Mouse (Mus musculus) CH12.LX (cell line): ENCODE measurements at regions not wholly inside any gene's neighbourhood (a gene's known extent, or its start where the extent isn't known, plus 50 kb on each side); places are given as distances from the start of the nearest gene placed in this dataset.

Experiments used
- DNase-seq: peaks from one replicate; pipeline ENCODE4 v3.0.0-alpha.2; 2013; ENCODE audit errors: extremely low read depth
- H3K27ac ChIP-seq: 2 replicates; pipeline ENCODE4 v1.5.1; 2012; ENCODE audit warnings: low read depth, mild to moderate bottlenecking, control low read depth, moderate library complexity; ENCODE audit not compliant: insufficient read depth
- H3K27me3 ChIP-seq: replicated peaks from 2 replicates; pipeline ENCODE3; 2012; ENCODE audit warnings: inconsistent platforms
- H3K36me3 ChIP-seq, 2 experiments: replicated peaks in 1 of 2; 2 replicates each; pipeline versions ENCODE3 to v1.6.1; 2012; ENCODE audit warnings: inconsistent platforms in 1 of 2, low read length in 1 of 2, mild to moderate bottlenecking in 1 of 2, mixed read lengths in 1 of 2, moderate library complexity in 1 of 2; ENCODE audit not compliant: control insufficient read depth in 1 of 2, insufficient read depth in 1 of 2
- H3K4me1 ChIP-seq, 2 experiments: 2 replicates each; pipeline ENCODE4 v1.6.1; 2012; ENCODE audit warnings: inconsistent platforms in 1 of 2, moderate library complexity in 1 of 2; ENCODE audit not compliant: insufficient read depth in 2 of 2, control insufficient read depth in 1 of 2
- H3K4me2 ChIP-seq: 2 replicates; pipeline ENCODE4 v1.6.1; 2012; ENCODE audit warnings: low read depth, mild to moderate bottlenecking, control low read depth; ENCODE audit not compliant: poor library complexity, insufficient read depth, severe bottlenecking
- H3K4me3 ChIP-seq, 3 experiments: fragments of 150-350 bp in 1 of 3; sonication (generic) in 1 of 3; replicated peaks in 1 of 3; 2 replicates each; pipeline versions ENCODE3 to v1.5.1; 2011 to 2012; ENCODE audit warnings: low read depth in 2 of 3, low read length in 2 of 3, mild to moderate bottlenecking in 2 of 3, moderate library complexity in 2 of 3, control low read depth in 1 of 3, improper control_type of control experiment in 1 of 3, inconsistent platforms in 1 of 3, mixed read lengths in 1 of 3; ENCODE audit not compliant: poor library complexity in 1 of 3
- H3K79me2 ChIP-seq: replicated peaks from 2 replicates; pipeline ENCODE4 v1.6.1; 2012; ENCODE audit warnings: mild to moderate bottlenecking, moderate library complexity; ENCODE audit not compliant: control insufficient read depth, poor library complexity, insufficient read depth, severe bottlenecking; ENCODE audit errors: extremely low read depth
- H3K9ac ChIP-seq: 2 replicates; pipeline ENCODE4 v1.6.1; 2012; ENCODE audit warnings: low read depth, mild to moderate bottlenecking, control low read depth, moderate library complexity; ENCODE audit not compliant: insufficient read depth
- H3K9me3 ChIP-seq: replicated peaks from 2 replicates; pipeline ENCODE3; 2012; ENCODE audit warnings: low read length, inconsistent platforms, mixed read lengths
- CHD1 ChIP-seq: IDR thresholded peaks from 2 replicates; pipeline ENCODE4 v1.6.1; 2012; ENCODE audit warnings: low read depth, low read length, improper control_type of control experiment, inconsistent platforms
- CHD2 ChIP-seq: IDR thresholded peaks from 2 replicates; pipeline ENCODE4 v1.6.1; 2011; ENCODE audit warnings: low read length, improper control_type of control experiment
- E2F4 ChIP-seq: IDR thresholded peaks from 2 replicates; pipeline ENCODE4 v1.6.1; 2011; ENCODE audit warnings: low read depth, low read length, improper control_type of control experiment; ENCODE audit not compliant: insufficient replicate concordance
- ELF1 ChIP-seq: IDR thresholded peaks from 2 replicates; pipeline ENCODE4 v1.6.1; 2014; ENCODE audit warnings: low read depth, mild to moderate bottlenecking, inconsistent platforms, low read length, improper control_type of control experiment
- ETS1 ChIP-seq: conservative IDR thresholded peaks from 2 replicates; pipeline ENCODE4 v1.6.1; 2012; ENCODE audit warnings: low read depth, mild to moderate bottlenecking, inconsistent platforms, low read length, improper control_type of control experiment, moderate library complexity
- GABPA ChIP-seq: IDR thresholded peaks from 2 replicates; pipeline ENCODE4 v1.6.1; 2012; ENCODE audit warnings: low read depth, low read length, improper control_type of control experiment, inconsistent platforms; ENCODE audit not compliant: insufficient replicate concordance
- JUND ChIP-seq: conservative IDR thresholded peaks from 2 replicates; pipeline ENCODE4 v1.6.1; 2011; ENCODE audit warnings: low read depth, low read length, improper control_type of control experiment
- MAX ChIP-seq: IDR thresholded peaks from 2 replicates; pipeline ENCODE4 v1.6.1; 2011; ENCODE audit warnings: low read length, improper control_type of control experiment
- MEF2A ChIP-seq: IDR thresholded peaks from 2 replicates; pipeline ENCODE4 v1.6.1; 2014; ENCODE audit warnings: low read depth, mild to moderate bottlenecking, inconsistent platforms, low read length, improper control_type of control experiment, borderline replicate concordance
- MYC ChIP-seq: IDR thresholded peaks from 2 replicates; pipeline ENCODE4 v1.6.1; 2011; ENCODE audit warnings: low read depth, mild to moderate bottlenecking, improper control_type of control experiment, low read length
- NELFE ChIP-seq: IDR thresholded peaks from 2 replicates; pipeline ENCODE4 v1.6.1; 2011; ENCODE audit warnings: low read depth, low read length, improper control_type of control experiment
- PAX5 ChIP-seq: IDR thresholded peaks from 2 replicates; pipeline ENCODE4 v1.6.1; 2012; ENCODE audit warnings: low read length, inconsistent platforms, mixed read lengths
- POLR2AphosphoS2 ChIP-seq: IDR thresholded peaks from 2 replicates; pipeline ENCODE4 v1.6.1; 2011; ENCODE audit warnings: low read depth, low read length, improper control_type of control experiment
- RAD21 ChIP-seq: IDR thresholded peaks from 2 replicates; pipeline ENCODE4 v1.6.1; 2011; ENCODE audit warnings: low read depth, mild to moderate bottlenecking, low read length, improper control_type of control experiment, moderate library complexity
- SIN3A ChIP-seq: IDR thresholded peaks from 2 replicates; pipeline ENCODE4 v1.6.1; 2012; ENCODE audit warnings: low read length, improper control_type of control experiment, inconsistent platforms
- SMC3 ChIP-seq: IDR thresholded peaks from 2 replicates; pipeline ENCODE4 v1.6.1; 2011; ENCODE audit warnings: low read depth, low read length, improper control_type of control experiment
- TBP ChIP-seq: conservative IDR thresholded peaks from 2 replicates; pipeline ENCODE4 v1.6.1; 2011; ENCODE audit warnings: low read depth, low read length, improper control_type of control experiment
- TCF12 ChIP-seq: IDR thresholded peaks from 2 replicates; pipeline ENCODE4 v1.6.1; 2014; ENCODE audit warnings: low read depth, mild to moderate bottlenecking, inconsistent platforms, low read length, improper control_type of control experiment
- USF1 ChIP-seq: IDR thresholded peaks from 2 replicates; pipeline ENCODE4 v1.6.1; 2014; ENCODE audit warnings: low read depth, mild to moderate bottlenecking, inconsistent platforms, low read length, improper control_type of control experiment
- ZC3H11A ChIP-seq: IDR thresholded peaks from 2 replicates; pipeline ENCODE4 v1.6.1; 2012; ENCODE audit warnings: low read depth, mild to moderate bottlenecking, inconsistent platforms, low read length, improper control_type of control experiment
- ZKSCAN1 ChIP-seq: IDR thresholded peaks from 2 replicates; pipeline ENCODE4 v1.6.1; 2012; ENCODE audit warnings: low read depth, inconsistent platforms, low read length, improper control_type of control experiment, borderline replicate concordance
- ZNF384 ChIP-seq: IDR thresholded peaks from 2 replicates; pipeline ENCODE4 v1.6.1; 2012; ENCODE audit warnings: low read depth, low read length, improper control_type of control experiment, inconsistent platforms
- dilution Hi-C: fragments of 300-500 bp; cut with MboI; formaldehyde crosslinking; loops from 2 replicates; pipeline ENCODE4 v1.14.3; 2020; ENCODE audit warnings: low sequenced_read_pairs; ENCODE audit not compliant: extremely low pct_unique_long_range_greater_than_20kb, extremely low pct_ligation_motif_present
- in situ Hi-C: fragments of 300-500 bp; cut with MboI; formaldehyde crosslinking; loops from 3 replicates; pipeline ENCODE4 v1.14.3; 2019; ENCODE audit warnings: low sequenced_read_pairs, low pct_ligation_motif_present, low pct_unique_long_range_greater_than_20kb, mixed read lengths

DNA sequence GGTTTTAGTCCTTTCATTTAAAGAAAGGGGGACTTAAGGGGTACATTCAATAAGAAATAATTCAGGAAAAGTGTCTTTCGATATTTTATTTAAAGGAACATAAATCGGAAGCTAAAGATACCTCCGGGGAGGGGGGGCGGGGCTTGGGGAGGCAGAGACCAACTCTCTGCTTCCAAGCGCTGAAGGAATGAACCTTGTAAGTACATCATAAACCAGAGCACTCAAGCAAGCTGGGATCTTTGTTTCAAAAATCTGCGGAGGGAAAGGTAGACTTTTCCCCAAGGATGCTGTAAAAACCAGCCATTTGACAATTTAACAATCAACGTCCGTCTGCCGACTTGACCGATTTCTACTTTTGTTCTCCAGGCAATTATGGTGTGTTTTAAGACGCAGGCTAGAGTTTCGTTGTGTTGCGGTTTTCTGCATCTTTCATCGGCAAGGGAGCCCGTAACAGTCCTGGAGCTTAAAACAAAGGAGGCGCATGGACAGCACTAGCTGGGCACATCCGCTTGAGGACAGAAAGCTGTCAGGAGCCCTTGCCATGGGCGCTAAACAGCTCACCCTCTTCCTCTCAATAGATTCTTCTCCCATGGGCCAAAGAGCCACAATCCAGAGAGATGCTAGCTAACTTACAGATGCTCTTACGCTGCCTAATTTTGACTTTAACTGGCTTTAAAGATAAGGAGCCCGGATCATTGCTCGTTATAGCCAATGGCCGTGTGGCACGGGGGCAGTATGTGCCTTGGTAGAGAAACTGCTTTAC, 119.4 kb upstream of the Dynlrb2 start:
- Histone ChIP-seq H3K27me3 (peaks cover 48% of the 10 kb centered on the region), H3K79me2 (no peaks in the 10 kb centered on the region), H3K4me3 (no peak overlapping the region), H3K4me2 (no peak overlapping the region), H3K9me3 (peaks cover 2% of the 10 kb centered on the region), H3K4me1 (no peaks in the 10 kb centered on the region), H3K27ac (no peak overlapping the region), H3K9ac (no peak overlapping the region), H3K36me3 (no peaks in the 10 kb centered on the region)
- in situ Hi-C loops (no loop called here), dilution Hi-C loops (no loop called here)
- DNase-seq = no peak
- no peak for TF ChIP-seq GABPA
- no peak for TF ChIP-seq POLR2AphosphoS2
- TF ChIP-seq SMC3 = no peak
- no peak for TF ChIP-seq SIN3A
- no peak for TF ChIP-seq CHD1
- no peak for TF ChIP-seq ETS1
- TF ChIP-seq ZKSCAN1 = no peak
- TF ChIP-seq JUND = no peak
- TF ChIP-seq CHD2 = no peak
- no peak for TF ChIP-seq PAX5
- TF ChIP-seq RAD21 = no peak
- no peak for TF ChIP-seq USF1
- TF ChIP-seq ZNF384 = no peak
- no peak for TF ChIP-seq MAX
- TF ChIP-seq NELFE = no peak
- TF ChIP-seq TCF12 = no peak
- no peak for TF ChIP-seq MEF2A
- no peak for TF ChIP-seq ZC3H11A

DNA sequence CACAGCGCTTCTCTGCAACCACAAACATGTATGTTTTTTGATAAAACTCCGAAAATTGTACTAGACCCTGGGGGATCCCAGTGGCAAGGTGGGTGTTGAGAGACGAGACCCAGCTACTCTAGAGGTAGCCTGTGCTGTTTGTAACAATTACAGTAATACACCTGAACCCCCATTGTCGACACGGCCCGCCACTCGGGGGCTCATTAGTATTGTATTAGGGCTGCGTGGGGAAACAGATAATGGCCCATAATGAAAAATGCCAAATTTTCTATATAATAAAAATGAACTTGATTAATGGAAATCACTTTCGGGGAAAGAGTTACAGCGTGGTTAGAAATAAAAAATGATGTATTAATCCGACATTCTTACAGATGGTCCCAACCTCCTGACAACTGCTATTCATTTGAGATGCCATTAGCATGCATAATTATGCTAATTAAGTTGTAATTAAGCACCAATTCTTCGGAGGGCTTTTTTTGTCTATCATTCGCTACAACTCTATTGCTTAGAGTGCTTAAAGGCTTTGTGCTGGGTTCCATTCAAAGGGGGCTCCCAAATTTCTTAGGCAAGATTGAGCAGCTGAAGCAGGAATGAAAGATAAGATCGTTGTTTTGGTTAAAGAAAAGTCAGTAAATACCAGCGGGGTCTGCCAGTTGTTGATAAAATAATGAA, 120.2 kb upstream of the Dynlrb2 start:
- no peaks in the 10 kb centered on the region for H3K36me3 ChIP-seq
- dilution Hi-C loops (no loop called here), in situ Hi-C loops (no loop called here)
- H3K79me2 ChIP-seq = no peaks in the 10 kb centered on the region
- H3K9me3 ChIP-seq = peaks cover 2% of the 10 kb centered on the region
- no peak for TF ChIP-seq JUND
- TF ChIP-seq MYC = no peak
- TF ChIP-seq TBP = no peak
- TF ChIP-seq E2F4 = no peak
- no peak for TF ChIP-seq ELF1
- H3K27ac ChIP-seq = no peak overlapping the region
- no peak overlapping the region for H3K4me3 ChIP-seq
- peaks cover 44% of the 10 kb centered on the region for H3K27me3 ChIP-seq
- no peak for DNase-seq
- H3K9ac ChIP-seq = no peak overlapping the region
- no peaks in the 10 kb centered on the region for H3K4me1 ChIP-seq
- H3K4me2 ChIP-seq = no peak overlapping the region
